Mouse (Mus musculus): ENCODE measurements around the gene Psmg4. TPM values are rescaled to one million over a fixed set of nuclear protein-coding genes. Genes with fewer than 3 reads are reported as not detected.

The Psmg4 gene
- total and polyA plus RNA-seq, 2 experiments: 44.0 to 60.9 TPM

DNA sequence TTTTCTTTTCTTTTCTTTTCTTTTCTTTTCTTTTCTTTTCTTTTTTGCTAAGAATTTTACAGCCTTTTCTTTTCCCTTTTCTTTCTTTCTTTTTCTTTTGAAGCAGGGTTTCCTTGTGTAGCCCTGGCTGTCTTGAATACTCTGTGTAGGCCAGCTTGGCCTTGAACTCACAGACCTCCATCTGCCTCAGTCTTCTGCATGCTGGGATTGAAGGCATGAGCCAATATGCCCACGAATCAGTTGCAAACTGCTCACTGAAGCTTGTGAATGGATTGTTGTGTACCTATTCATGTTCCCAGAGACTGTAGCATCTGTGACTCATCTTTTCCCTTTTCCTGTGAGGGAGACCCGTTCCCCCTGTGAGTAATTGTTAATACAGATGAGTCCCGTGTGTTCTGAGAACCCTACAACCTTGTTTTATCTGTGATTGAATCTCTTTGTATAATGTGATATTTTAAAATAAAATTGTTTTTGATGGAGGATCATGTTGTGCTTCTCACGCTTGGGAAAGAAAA is 48.6 kb downstream of the Psmg4 start:
- Histone ChIP-seq H3K4me1 (ENCODE audit: control insufficient read depth, insufficient read depth, low read length) (peaks cover 6% of the 10 kb centered on the region), H3K27ac (replicated peaks; ENCODE audit: insufficient read depth, low read depth, low read length) (no peak overlapping the region), H3K36me3 (ENCODE audit: control insufficient read depth, insufficient read depth, low read length) (no peaks in the 10 kb centered on the region), H3K9ac (ENCODE audit: low read depth, low read length) (no peak overlapping the region), H3K79me2 (ENCODE audit: control insufficient read depth, insufficient read depth, low read length) (no peaks in the 10 kb centered on the region; the same call in 1 of the 2 replicates), H3K4me3 (ENCODE audit: insufficient read depth, low read depth, low read length) (no peak overlapping the region), H3K27me3 (ENCODE audit: control insufficient read depth, insufficient read depth, low read length) (no peaks in the 10 kb centered on the region)
- no peak for TF ChIP-seq POLR2A (IDR thresholded peaks at IDR 0.05; ENCODE audit: extremely low read depth, insufficient read depth, low read length)
- DNase-seq (ENCODE audit: extremely low read depth, low read depth, low spot score): no peak
- WGBS: 78% methylated on average over 4 of the region's 4 CpGs

- WGBS: 41% methylated on average over 10 of the region's 10 CpGs
- no peak overlapping the region for H3K27ac ChIP-seq (replicated peaks; ENCODE audit: insufficient read depth, low read depth, low read length)
- DNase-seq (ENCODE audit: extremely low read depth, low read depth, low spot score): peak; percentile 44
These were observed 50.0 kb downstream of the Psmg4 start for GRCm38 (mm10) chr13:34212735-34213212.

DNA sequence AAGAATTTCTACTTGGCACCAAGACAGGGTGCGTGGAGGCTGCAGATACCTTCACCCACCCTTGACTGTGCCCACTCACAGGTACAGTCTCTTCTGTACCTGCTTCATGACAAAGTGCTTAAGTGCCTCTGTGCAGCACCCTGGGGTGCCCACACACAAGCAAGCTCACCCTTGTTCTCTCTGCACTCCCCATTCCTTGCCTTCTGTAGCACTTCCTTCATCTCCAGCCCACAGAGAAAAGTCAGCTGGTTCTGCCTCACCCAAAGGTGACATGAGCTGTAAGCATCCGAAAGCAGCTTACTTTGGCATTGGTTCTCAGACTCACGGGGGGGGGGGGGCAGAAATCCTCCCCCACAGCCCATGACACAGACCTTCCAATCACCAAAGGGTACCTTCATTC is 52.1 kb downstream of the Psmg4 start:
- Histone ChIP-seq H3K27me3 (ENCODE audit: control insufficient read depth, insufficient read depth, low read length) (no peaks in the 10 kb centered on the region), H3K27ac (replicated peaks; ENCODE audit: insufficient read depth, low read depth, low read length) (no peak overlapping the region), H3K79me2 (ENCODE audit: control insufficient read depth, insufficient read depth, low read length) (peaks cover 7% of the 10 kb centered on the region; the same call in 1 of the 2 replicates), H3K36me3 (ENCODE audit: control insufficient read depth, insufficient read depth, low read length) (peaks cover 7% of the 10 kb centered on the region; the same call in 1 of the 2 replicates), H3K9ac (ENCODE audit: low read depth, low read length) (no peak overlapping the region), H3K4me1 (ENCODE audit: control insufficient read depth, insufficient read depth, low read length) (peaks cover 4% of the 10 kb centered on the region), H3K4me3 (ENCODE audit: insufficient read depth, low read depth, low read length) (no peak overlapping the region)
- WGBS: 67% methylated on average over 3 of the region's 3 CpGs
- DNase-seq (ENCODE audit: extremely low read depth, low read depth, low spot score): no peak
- TF ChIP-seq POLR2A (IDR thresholded peaks at IDR 0.05; ENCODE audit: extremely low read depth, insufficient read depth, low read length) (no peak), CTCF (IDR thresholded peaks at IDR 0.05; ENCODE audit: low read depth, low read length) (no peak)

More at GRCm38 (mm10) chr13:34212735-34213212, 50.0 kb downstream of the Psmg4 start:
- Histone ChIP-seq H3K27me3 (ENCODE audit: control insufficient read depth, insufficient read depth, low read length) (no peaks in the 10 kb centered on the region), H3K4me1 (ENCODE audit: control insufficient read depth, insufficient read depth, low read length) (peaks cover 6% of the 10 kb centered on the region), H3K36me3 (ENCODE audit: control insufficient read depth, insufficient read depth, low read length) (no peaks in the 10 kb centered on the region), H3K79me2 (ENCODE audit: control insufficient read depth, insufficient read depth, low read length) (peaks cover 4% of the 10 kb centered on the region; the same call in 1 of the 2 replicates), H3K9ac (ENCODE audit: low read depth, low read length) (no peak overlapping the region), H3K4me3 (ENCODE audit: insufficient read depth, low read depth, low read length) (no peak overlapping the region)
- TF ChIP-seq POLR2A (IDR thresholded peaks at IDR 0.05; ENCODE audit: extremely low read depth, insufficient read depth, low read length): no peak
- TF ChIP-seq CTCF (IDR thresholded peaks at IDR 0.05; ENCODE audit: low read depth, low read length): no peak

GRCm38 (mm10) chr13:34218776-34219175 is 56.0 kb downstream of the Psmg4 start:
- Histone ChIP-seq H3K36me3 (ENCODE audit: control insufficient read depth, insufficient read depth, low read length) (peaks cover 14% of the 10 kb centered on the region; the same call in 1 of the 2 replicates), H3K4me1 (ENCODE audit: control insufficient read depth, insufficient read depth, low read length) (peaks cover 8% of the 10 kb centered on the region), H3K27me3 (ENCODE audit: control insufficient read depth, insufficient read depth, low read length) (no peaks in the 10 kb centered on the region), H3K79me2 (ENCODE audit: control insufficient read depth, insufficient read depth, low read length) (peaks cover 16% of the 10 kb centered on the region; the same call in 1 of the 2 replicates), H3K9ac (ENCODE audit: low read depth, low read length) (no peak overlapping the region), H3K27ac (replicated peaks; ENCODE audit: insufficient read depth, low read depth, low read length) (no peak overlapping the region), H3K4me3 (ENCODE audit: insufficient read depth, low read depth, low read length) (no peak overlapping the region)
- TF ChIP-seq CTCF (IDR thresholded peaks at IDR 0.05; ENCODE audit: low read depth, low read length) (no peak), POLR2A (IDR thresholded peaks at IDR 0.05; ENCODE audit: extremely low read depth, insufficient read depth, low read length) (no peak)
- WGBS: 85% methylated on average over 3 of the region's 3 CpGs
- DNase-seq (ENCODE audit: extremely low read depth, low read depth, low spot score): no peak

DNA sequence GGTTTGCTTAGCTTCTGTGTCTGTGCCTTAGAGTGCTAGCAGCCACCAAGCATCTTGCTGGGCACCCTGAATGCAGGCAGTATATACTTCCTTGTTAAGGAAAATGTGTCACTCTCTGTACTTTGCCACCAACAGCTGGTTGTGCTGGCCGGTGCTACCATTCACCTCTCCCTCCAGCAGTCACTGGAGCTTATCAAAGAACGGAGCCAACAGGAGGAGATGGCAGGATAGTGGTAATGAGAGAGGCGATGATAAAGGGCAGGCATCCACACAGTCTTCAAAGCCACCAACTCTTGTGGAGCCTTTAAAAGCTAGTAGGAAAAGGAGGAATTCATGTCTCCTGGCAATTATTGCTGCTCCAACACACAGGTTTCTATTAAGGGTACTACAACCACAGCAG is 57.0 kb downstream of the Psmg4 start:
- DNase-seq (ENCODE audit: extremely low read depth, low read depth, low spot score): no peak

DNA sequence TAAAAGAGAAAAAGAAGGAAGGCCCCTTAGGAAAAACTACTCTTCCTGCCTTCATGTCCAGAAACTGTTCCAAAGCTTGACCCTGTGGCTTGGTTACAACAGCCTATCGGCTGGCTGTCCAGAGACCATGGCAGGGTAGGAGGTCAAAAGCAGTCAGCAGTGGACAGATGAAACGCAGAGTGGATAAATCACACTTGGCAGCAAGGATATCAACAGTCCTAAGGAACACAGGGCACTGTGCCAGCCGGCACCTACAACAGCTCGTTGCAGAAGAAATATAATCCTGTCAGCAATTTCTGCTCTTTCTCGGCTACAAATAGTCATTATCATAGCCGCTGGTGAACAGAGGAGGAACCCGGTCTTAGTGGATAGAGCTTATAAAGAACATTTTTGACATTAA is 60.2 kb downstream of the Psmg4 start:
- WGBS: 3% methylated on average over 7 of the region's 7 CpGs
- peak; percentile 97 for DNase-seq (ENCODE audit: extremely low read depth, low read depth, low spot score)

More for the DNA sequence above, 57.0 kb downstream of the Psmg4 start:
- WGBS: 87% methylated on average over 3 of the region's 3 CpGs
- peaks cover 14% of the 10 kb centered on the region; the same call in 1 of the 2 replicates for H3K36me3 ChIP-seq (ENCODE audit: control insufficient read depth, insufficient read depth, low read length)
- H3K27me3 ChIP-seq (ENCODE audit: control insufficient read depth, insufficient read depth, low read length): no peaks in the 10 kb centered on the region
- H3K4me1 ChIP-seq (ENCODE audit: control insufficient read depth, insufficient read depth, low read length): peaks cover 8% of the 10 kb centered on the region
- TF ChIP-seq POLR2A (IDR thresholded peaks at IDR 0.05; ENCODE audit: extremely low read depth, insufficient read depth, low read length): no peak
- no peak for TF ChIP-seq CTCF (IDR thresholded peaks at IDR 0.05; ENCODE audit: low read depth, low read length)
- H3K4me3 ChIP-seq (ENCODE audit: insufficient read depth, low read depth, low read length): no peak overlapping the region
- peaks cover 16% of the 10 kb centered on the region; the same call in 1 of the 2 replicates for H3K79me2 ChIP-seq (ENCODE audit: control insufficient read depth, insufficient read depth, low read length)
- H3K9ac ChIP-seq (ENCODE audit: low read depth, low read length): no peak overlapping the region
- no peak overlapping the region for H3K27ac ChIP-seq (replicated peaks; ENCODE audit: insufficient read depth, low read depth, low read length)

More for the DNA sequence above, 60.2 kb downstream of the Psmg4 start:
- Histone ChIP-seq H3K27ac (replicated peaks; ENCODE audit: insufficient read depth, low read depth, low read length) (peak overlapping the region; percentile 21; the same call in 1 of the 2 replicates), H3K9ac (ENCODE audit: low read depth, low read length) (no peak overlapping the region; the same call in 1 of the 2 replicates), H3K4me1 (ENCODE audit: control insufficient read depth, insufficient read depth, low read length) (peaks cover 14% of the 10 kb centered on the region), H3K4me3 (ENCODE audit: insufficient read depth, low read depth, low read length) (no peak overlapping the region), H3K36me3 (ENCODE audit: control insufficient read depth, insufficient read depth, low read length) (peaks cover 14% of the 10 kb centered on the region; the same call in 1 of the 2 replicates), H3K79me2 (ENCODE audit: control insufficient read depth, insufficient read depth, low read length) (peaks cover 18% of the 10 kb centered on the region; the same call in 1 of the 2 replicates), H3K27me3 (ENCODE audit: control insufficient read depth, insufficient read depth, low read length) (no peaks in the 10 kb centered on the region)
- TF ChIP-seq CTCF (IDR thresholded peaks at IDR 0.05; ENCODE audit: low read depth, low read length) (no peak), POLR2A (IDR thresholded peaks at IDR 0.05; ENCODE audit: extremely low read depth, insufficient read depth, low read length) (no peak)
